13 mouse cellular contexts compared by ENCODE assay signal in the genomic region with DNA sequence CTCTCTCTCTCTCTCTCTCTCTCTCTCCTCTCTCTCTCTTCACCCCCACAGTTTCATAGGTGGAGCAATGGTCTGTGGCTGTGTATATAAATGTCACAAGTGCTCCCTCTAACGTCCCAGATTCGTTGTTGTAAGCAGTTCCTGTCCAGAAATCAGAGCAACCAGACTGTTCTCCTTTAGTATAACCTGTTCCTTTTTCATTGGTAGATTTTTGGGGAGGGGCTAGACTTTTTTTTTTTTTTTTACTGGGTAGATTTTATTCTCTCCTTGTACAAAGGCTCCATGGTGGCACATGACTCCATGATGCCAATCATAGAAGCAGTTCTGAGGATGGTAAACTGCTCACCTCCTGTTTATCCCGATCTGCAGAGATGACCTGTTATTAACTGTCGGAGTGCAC. TPM values are rescaled to one million over a fixed set of nuclear protein-coding genes. Genes with fewer than 3 reads are reported as not detected.
DNase-seq lines count a peak whose midpoint lies in the region; ATAC-seq and TF ChIP-seq lines count a peak whose summit lies in the region.
"Not testable (repeated sequence)": the region's sequence is repeated elsewhere in the genome, so short reads cannot be mapped to it uniquely, and the experiment has no call there.
"Had no signal": no experiment of that assay in that cellular context is flagged by ENCODE, and none has a peak within 500 bp of the region (broad histone marks: within the 10 kb centered on the region; RNA-seq: fewer than 3 reads in every experiment).

No protein-coding gene starts in this region.

- not testable (repeated sequence) for H3K36me3 ChIP-seq in forebrain, embryonic 13.5 days (ENCODE audit: poor library complexity, severe bottlenecking); hindbrain, embryonic 11.5 days (ENCODE audit: control insufficient read depth, insufficient read depth, low read length); kidney, embryonic 14.5 days (ENCODE audit: control insufficient read depth, insufficient read depth, low read length); limb, embryonic 11.5 days (ENCODE audit: control insufficient read depth, insufficient read depth, low read length); midbrain, embryonic 12.5 days

- 41% methylated on average over 4 of the region's 4 CpGs for WGBS in forebrain, embryonic 13.5 days
- 48% methylated on average over 4 of the region's 4 CpGs for WGBS in hindbrain, embryonic 11.5 days
- 46% methylated on average over 4 of the region's 4 CpGs for WGBS in kidney, embryonic 14.5 days
- 46% methylated on average over 4 of the region's 4 CpGs for WGBS in limb, embryonic 11.5 days
- 39% methylated on average over 4 of the region's 4 CpGs for WGBS in midbrain, embryonic 12.5 days

- H3K4me2 ChIP-seq in forebrain, embryonic 13.5 days; hindbrain, embryonic 11.5 days (replicated peaks; ENCODE audit: low read depth, low read length); kidney, embryonic 14.5 days (replicated peaks; ENCODE audit: low read depth, low read length); limb, embryonic 11.5 days (ENCODE audit: low read depth, severe bottlenecking); midbrain, embryonic 12.5 days (replicated peaks): not testable (repeated sequence)

- not testable (repeated sequence) for H3K4me1 ChIP-seq in cortical plate, adult 2 months (ENCODE audit: control insufficient read depth, insufficient read depth, low read length); forebrain, embryonic 13.5 days; hindbrain, embryonic 11.5 days (replicated peaks; ENCODE audit: control insufficient read depth, insufficient read depth, low read length); kidney, embryonic 14.5 days (ENCODE audit: control insufficient read depth, insufficient read depth, low read length); limb, embryonic 11.5 days (ENCODE audit: control insufficient read depth, insufficient read depth, low read length); midbrain, embryonic 12.5 days

- peak; percentile 84 for ATAC-seq in forebrain, embryonic 13.5 days
- ATAC-seq in hindbrain, embryonic 11.5 days (ENCODE audit: low FRiP score) = peak; percentile 53; the same call in 1 of the 2 replicates
- peak; percentile 90 for ATAC-seq in kidney, embryonic 14.5 days (ENCODE audit: low FRiP score, low TSS enrichment)
- peak; percentile 73; the same call in 1 of the 2 replicates for ATAC-seq in limb, embryonic 11.5 days (ENCODE audit: insufficient number of reproducible peaks, low FRiP score, low TSS enrichment, low read depth)
- ATAC-seq in midbrain, embryonic 12.5 days (ENCODE audit: low FRiP score, low read depth) = peak; percentile 66; the same call in 1 of the 2 replicates

- peak; percentile 21 for DNase-seq in A20 (ENCODE audit: low read depth, low spot score)
- not testable (repeated sequence) for DNase-seq in hindbrain, embryonic 11.5 days (ENCODE audit: low spot score); limb, embryonic 11.5 days (ENCODE audit: low spot score)
- DNase-seq in retina, postnatal 1 day = peak; percentile 34

- H3K9ac ChIP-seq in forebrain, embryonic 13.5 days; hindbrain, embryonic 11.5 days (ENCODE audit: low read depth, low read length); kidney, embryonic 14.5 days (ENCODE audit: low read depth, low read length); limb, embryonic 11.5 days (ENCODE audit: low read length); midbrain, embryonic 12.5 days (replicated peaks): not testable (repeated sequence)

- H3K27me3 ChIP-seq in forebrain, embryonic 13.5 days; hindbrain, embryonic 11.5 days (ENCODE audit: control insufficient read depth, insufficient read depth, low read length); kidney, embryonic 14.5 days (ENCODE audit: control insufficient read depth, insufficient read depth, low read length); limb, embryonic 11.5 days (ENCODE audit: control insufficient read depth, insufficient read depth, low read length); midbrain, embryonic 12.5 days: not testable (repeated sequence)

- H3K9me3 ChIP-seq in forebrain, embryonic 13.5 days (replicated peaks); hindbrain, embryonic 11.5 days (ENCODE audit: control insufficient read depth, low read length); kidney, embryonic 14.5 days (ENCODE audit: control insufficient read depth, low read length); limb, embryonic 11.5 days (ENCODE audit: control insufficient read depth, low read length); midbrain, embryonic 12.5 days: not testable (repeated sequence)

- H3K4me3 ChIP-seq in cortical plate, adult 2 months (ENCODE audit: insufficient read depth, low read length); forebrain, embryonic 13.5 days; hindbrain, embryonic 11.5 days (ENCODE audit: low read depth, low read length); kidney, embryonic 14.5 days (ENCODE audit: low read length); limb, embryonic 11.5 days (ENCODE audit: low read depth, low read length); midbrain, embryonic 12.5 days: not testable (repeated sequence)

- not testable (repeated sequence) for H3K27ac ChIP-seq in cortical plate, adult 2 months (ENCODE audit: insufficient read depth, low read length); forebrain, embryonic 13.5 days; hindbrain, embryonic 11.5 days (ENCODE audit: low read depth, low read length); kidney, embryonic 14.5 days (ENCODE audit: low read depth, low read length); limb, embryonic 11.5 days (replicated peaks; ENCODE audit: low read depth, low read length); midbrain, embryonic 12.5 days (replicated peaks)

- 0 out of 2 replicates have a peak, but pooled peaks have one; percentile 3 for TF ChIP-seq CTCF in cortical plate, adult 2 months (IDR thresholded peaks at IDR 0.05; ENCODE audit: extremely low read depth, insufficient read depth, low read length)

- TF ChIP-seq POLR2A in cortical plate, adult 2 months (IDR thresholded peaks at IDR 0.05; ENCODE audit: extremely low read depth, insufficient read depth, low read length) = not testable (repeated sequence)

RNA-seq across cellular contexts. Expression of a gene that starts 22.2 kb away (rescaled TPM):
- polyA plus RNA-seq in cortical plate, adult 2 months (2012; rRNA removed) = not detected in 2 replicates
- not detected in 2 replicates for polyA plus RNA-seq in forebrain, embryonic 13.5 days (2015; fragmentation: Nextera tagmentation; extraction: Ambion mirVana)
- polyA plus RNA-seq in hindbrain, embryonic 11.5 days (2014; fragmentation: Nextera tagmentation; extraction: Ambion mirVana) = not detected in 2 replicates
- not detected in 2 replicates for polyA plus RNA-seq in kidney, embryonic 14.5 days (2014; fragmentation: Nextera tagmentation; extraction: Ambion mirVana)
- 0.04 TPM in 1 of 2 replicates, not detected in the other for polyA plus RNA-seq in limb, embryonic 11.5 days (2014; fragmentation: Nextera tagmentation; extraction: Ambion mirVana)
- polyA plus RNA-seq in midbrain, embryonic 12.5 days (2016; fragmentation: Nextera tagmentation; extraction: Ambion mirVana) = not detected in 2 replicates
- polyA plus RNA-seq: heart, embryonic 11.5 days; hindbrain, embryonic 12.5 days; limb, embryonic 13.5 days; lung, adult 2 months; stomach, embryonic 16.5 days had no signal

RNA-seq across cellular contexts. Expression of a gene that starts 33.4 kb away (rescaled TPM):
- polyA plus RNA-seq in cortical plate, adult 2 months (2012; rRNA removed) = not detected in 2 replicates
- polyA plus RNA-seq in forebrain, embryonic 13.5 days (2015; fragmentation: Nextera tagmentation; extraction: Ambion mirVana) = not detected in 2 replicates
- not detected in 2 replicates for polyA plus RNA-seq in hindbrain, embryonic 11.5 days (2014; fragmentation: Nextera tagmentation; extraction: Ambion mirVana)
- not detected in 2 replicates for polyA plus RNA-seq in kidney, embryonic 14.5 days (2014; fragmentation: Nextera tagmentation; extraction: Ambion mirVana)
- polyA plus RNA-seq in limb, embryonic 11.5 days (2014; fragmentation: Nextera tagmentation; extraction: Ambion mirVana) = not detected in 2 replicates
- not detected in 2 replicates for polyA plus RNA-seq in midbrain, embryonic 12.5 days (2016; fragmentation: Nextera tagmentation; extraction: Ambion mirVana)
- polyA plus RNA-seq: heart, embryonic 11.5 days; hindbrain, embryonic 12.5 days; limb, embryonic 13.5 days; lung, adult 2 months; stomach, embryonic 16.5 days had no signal

RNA-seq across cellular contexts. Expression of a gene that starts 55.2 kb away (rescaled TPM):
- polyA plus RNA-seq in cortical plate, adult 2 months (2012; rRNA removed) = not detected in 2 replicates
- not detected in 2 replicates for polyA plus RNA-seq in forebrain, embryonic 13.5 days (2015; fragmentation: Nextera tagmentation; extraction: Ambion mirVana)
- not detected in 2 replicates for polyA plus RNA-seq in hindbrain, embryonic 11.5 days (2014; fragmentation: Nextera tagmentation; extraction: Ambion mirVana)
- polyA plus RNA-seq in kidney, embryonic 14.5 days (2014; fragmentation: Nextera tagmentation; extraction: Ambion mirVana) = not detected in 2 replicates
- not detected in 2 replicates for polyA plus RNA-seq in limb, embryonic 11.5 days (2014; fragmentation: Nextera tagmentation; extraction: Ambion mirVana)
- polyA plus RNA-seq in midbrain, embryonic 12.5 days (2016; fragmentation: Nextera tagmentation; extraction: Ambion mirVana) = not detected in 2 replicates
- polyA plus RNA-seq: heart, embryonic 11.5 days; hindbrain, embryonic 12.5 days; limb, embryonic 13.5 days; lung, adult 2 months; stomach, embryonic 16.5 days had no signal
